Mouse (Mus musculus) liver, embryonic 14.5 days (tissue): Measurements from ENCODE around the gene 4931414P19Rik.

ENCODE experiments used
- CTCF ChIP-seq: IDR thresholded peaks from 2 replicates; pipeline ENCODE4 v1.5.1; 2016; ENCODE audit warnings: antibody characterized with exemption, low read depth, control low read depth
- EP300 ChIP-seq: IDR thresholded peaks from 2 replicates; pipeline ENCODE4 v1.6.1; 2016; ENCODE audit warnings: antibody characterized with exemption, low read depth

DNA sequence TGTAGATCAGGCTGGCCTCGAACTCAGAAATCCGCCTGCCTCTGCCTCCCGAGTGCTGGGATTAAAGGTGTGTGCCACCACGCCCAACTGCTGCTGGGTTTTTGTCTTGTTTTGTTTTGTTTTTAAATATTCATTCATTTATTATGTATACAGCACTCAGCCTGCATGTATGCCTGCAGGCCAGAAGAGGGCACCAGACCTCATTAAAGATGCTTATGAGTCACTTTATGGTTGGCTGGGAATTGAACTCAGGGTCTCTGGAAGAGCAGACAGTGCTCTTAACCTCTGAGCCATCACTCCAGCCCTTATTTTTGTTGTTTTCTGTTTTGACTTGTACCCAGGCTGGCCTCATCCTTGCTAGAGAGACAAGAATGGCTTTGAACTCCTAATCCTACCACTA, 4.2 kb upstream of the 4931414P19Rik start:
- TF ChIP-seq EP300 (no peak), CTCF (peak; percentile 79)
